Mouse (Mus musculus) frontal cortex, postnatal 25 days (tissue): ENCODE measurements around the gene 4930503B20Rik.

Source experiments
- DNase-seq, 2 experiments: peaks; one replicate each; pipeline ENCODE4 v3.0.0; 2022; ENCODE audit warnings: low spot score in 2 of 2

Gene 4930503B20Rik

DNA sequence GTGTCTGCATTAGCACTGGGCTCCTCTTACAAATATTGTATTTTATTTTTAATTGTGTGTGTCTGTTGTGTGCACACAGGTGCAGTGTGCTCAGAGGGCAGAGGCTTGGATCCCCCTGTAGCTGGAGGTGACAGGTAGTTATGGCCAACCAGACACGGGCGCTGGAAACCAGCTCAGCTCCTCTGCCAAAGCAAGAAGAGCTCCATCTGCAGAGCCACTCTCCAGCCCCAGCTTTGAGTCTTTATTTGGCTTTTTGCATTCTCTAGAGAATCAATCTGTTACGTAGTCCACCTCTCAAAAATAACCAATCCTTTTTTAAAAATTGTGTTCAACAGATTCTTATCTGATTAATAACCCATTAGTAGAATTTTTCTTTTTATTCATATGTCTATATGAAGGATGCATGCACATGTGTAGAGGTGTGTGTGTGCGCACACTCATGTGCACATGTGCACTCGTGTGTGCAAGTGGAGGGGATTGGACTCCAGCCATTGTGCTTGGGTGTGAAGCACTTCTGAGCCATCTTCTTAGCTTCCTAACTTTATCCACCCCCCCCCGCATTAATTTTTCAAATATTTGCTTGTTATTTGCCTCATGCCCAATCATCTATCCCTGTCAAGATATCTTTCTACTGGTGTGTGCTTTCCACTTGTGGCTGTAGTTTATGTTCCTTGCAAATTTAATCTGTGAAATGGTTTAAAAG lies 51.8 kb downstream of the 4930503B20Rik start:
- DNase-seq, result no peak

DNA sequence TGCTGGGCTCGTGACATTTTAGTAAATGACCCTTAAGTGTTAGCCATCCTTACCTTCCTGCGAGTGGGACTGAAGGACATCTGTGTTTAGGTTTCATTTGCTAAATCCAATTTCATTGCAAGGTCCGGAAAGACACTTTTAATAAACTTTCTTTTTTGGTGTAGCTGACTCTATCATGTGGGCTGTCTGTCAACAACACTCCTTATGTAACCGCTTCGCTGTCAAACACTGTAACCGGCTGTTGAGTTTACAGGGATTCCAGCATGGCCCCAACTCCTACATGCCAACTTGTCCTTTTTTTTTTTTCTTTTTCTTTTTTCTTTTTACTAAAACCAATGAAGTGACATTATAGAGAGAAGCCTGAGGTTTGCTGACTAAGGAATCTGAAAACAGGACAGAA lies 52.7 kb downstream of the 4930503B20Rik start:
- no peak for DNase-seq

DNA sequence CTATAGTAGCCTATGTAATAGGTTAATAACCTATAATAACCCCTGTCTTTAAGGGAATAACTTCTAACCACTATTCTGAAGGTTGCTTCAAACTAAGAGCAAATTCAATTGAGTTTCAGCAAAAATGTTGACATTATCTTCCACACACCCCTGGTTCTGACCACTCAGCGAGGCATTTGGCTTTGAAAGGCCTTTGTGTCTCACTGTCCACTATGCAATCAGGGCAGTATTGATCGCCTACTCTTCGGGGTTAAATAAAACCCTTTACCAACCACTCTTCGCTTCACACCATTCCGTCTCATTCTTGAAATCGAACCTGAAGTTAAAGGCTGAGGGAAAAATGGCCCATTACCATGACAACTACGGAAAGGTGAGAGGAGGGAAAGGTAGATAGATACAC lies 54.3 kb downstream of the 4930503B20Rik start:
- DNase-seq, result no peak

DNA sequence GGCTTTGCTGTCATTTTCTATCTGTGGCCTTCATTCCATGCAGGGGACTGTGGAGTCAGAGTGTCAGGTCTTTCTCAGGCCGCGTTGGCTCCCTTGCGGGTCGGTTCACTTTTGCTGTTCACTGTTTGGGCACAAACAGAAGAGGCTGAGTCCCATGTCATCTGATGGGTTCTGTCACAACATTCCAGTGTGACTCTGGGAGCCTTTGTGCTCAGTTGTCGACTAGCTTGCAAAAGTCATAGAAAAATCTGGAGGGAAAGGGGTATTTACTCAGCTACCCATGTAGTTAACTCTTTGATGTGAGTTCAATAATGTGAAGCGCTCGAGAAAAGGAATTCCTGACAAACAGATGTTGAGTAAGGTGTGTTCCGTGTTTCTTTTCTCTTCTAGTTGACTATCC lies 54.7 kb downstream of the 4930503B20Rik start:
- no peak for DNase-seq

DNA sequence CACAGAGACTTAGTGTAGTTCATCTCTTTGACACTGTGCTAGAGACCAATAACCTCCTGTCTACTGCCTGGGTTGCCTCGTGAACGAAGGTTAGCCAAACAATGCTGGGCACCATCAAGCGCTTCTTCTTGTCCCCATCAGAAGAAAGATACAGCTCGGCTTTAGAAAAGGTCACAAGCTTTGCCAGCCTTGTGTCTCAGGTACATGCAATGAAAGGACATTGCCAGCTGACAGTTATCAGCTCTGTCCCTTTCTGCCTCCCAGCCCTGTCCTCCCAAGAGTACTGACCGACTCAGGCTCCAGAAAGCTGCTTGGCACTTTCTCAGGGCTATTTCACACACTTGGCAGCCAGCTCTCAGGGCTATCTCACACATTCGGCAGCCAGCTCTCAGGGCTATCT lies 55.7 kb downstream of the 4930503B20Rik start:
- DNase-seq, result no peak
